Mouse (Mus musculus) kidney, adult 2 months (tissue): ENCODE results near the gene Bcap29.

ENCODE experiments used
- CTCF ChIP-seq: fragments of 200-500 bp; conservative IDR thresholded peaks from 2 replicates; pipeline ENCODE4 v1.5.1; 2011; ENCODE audit warnings: low read depth, mild to moderate bottlenecking, control low read depth, low read length, moderate library complexity, mixed read lengths; ENCODE audit not compliant: insufficient read depth, insufficient read length
- POLR2A ChIP-seq: fragments of 200-500 bp; IDR thresholded peaks from one replicate; pipeline ENCODE4 v1.6.1; 2011; ENCODE audit warnings: low read depth, low read length, control low read depth

GRCm38 (mm10) chr12:31582081-31582480 is 52.4 kb downstream of the Bcap29 start:
- no peak for TF ChIP-seq POLR2A
- no peak for TF ChIP-seq CTCF
